Mouse (Mus musculus) liver, embryonic 11.5 days (tissue): ENCODE measurements around the gene Rrbp1. TPM values are rescaled to one million over a fixed set of nuclear protein-coding genes. Genes with fewer than 3 reads are reported as not detected.

Experiments used
- ATAC-seq: fragments of 200-750 bp; cut with Nextera tagmentation; replicated peaks from 2 replicates; pipeline ENCODE4 v1.8.0; 2017; ENCODE audit warnings: moderate number of reproducible peaks, mild to moderate bottlenecking, moderate TSS enrichment, moderate library complexity; ENCODE audit not compliant: low FRiP score
- DNase-seq: peaks from one replicate; pipeline ENCODE4 v3.0.0-alpha.2; 2017; ENCODE audit warnings: low spot score
- H3K27ac ChIP-seq: fragments of 300-500 bp; sonication (generic); 2 replicates; pipeline ENCODE4 v1.5.1; 2014; ENCODE audit warnings: mild to moderate bottlenecking, low read depth, low read length, control low read depth
- H3K27me3 ChIP-seq: fragments of 300-500 bp; sonication (generic); replicated peaks from 2 replicates; pipeline ENCODE4 v1.6.1; 2014; ENCODE audit warnings: low read length, mixed read lengths; ENCODE audit not compliant: control insufficient read depth, insufficient read depth
- H3K36me3 ChIP-seq: fragments of 300-500 bp; sonication (generic); 2 replicates; pipeline ENCODE4 v1.6.1; 2014; ENCODE audit warnings: mild to moderate bottlenecking, low read length, moderate library complexity, mixed read lengths; ENCODE audit not compliant: control insufficient read depth, insufficient read depth
- H3K4me1 ChIP-seq: fragments of 300-500 bp; sonication (generic); replicated peaks from 2 replicates; pipeline ENCODE4 v1.6.1; 2014; ENCODE audit warnings: low read length, mixed read lengths; ENCODE audit not compliant: control insufficient read depth, insufficient read depth
- H3K4me2 ChIP-seq: fragments of 300-500 bp; sonication (generic); 2 replicates; pipeline ENCODE4 v1.6.1; 2014; ENCODE audit warnings: mild to moderate bottlenecking, control low read depth, moderate library complexity
- H3K4me3 ChIP-seq: fragments of 300-500 bp; sonication (generic); 2 replicates; pipeline ENCODE4 v1.5.1; 2014; ENCODE audit warnings: low read depth, low read length, control low read depth
- H3K9ac ChIP-seq: fragments of 300-500 bp; sonication (generic); 2 replicates; pipeline ENCODE4 v1.6.1; 2014; ENCODE audit warnings: low read depth, low read length, control low read depth
- H3K9me3 ChIP-seq: fragments of 300-500 bp; sonication (generic); 2 replicates; pipeline ENCODE4 v1.6.1; 2016; ENCODE audit warnings: low read length, inconsistent platforms, mixed read lengths; ENCODE audit not compliant: control insufficient read depth
- WGBS: fragments of 180-500 bp; shearing (Covaris S2); extraction: QIAGEN DNeasy Blood & Tissue Kit; methylation state at CpG from one replicate; pipeline ENCODE4 v1.1.7; 2014; 5-methylcytosine and 5-hydroxymethylcytosine counted together
- polyA plus RNA-seq: library from polyadenylated mRNA; unstranded; fragments of >200 nt; fragmentation: Nextera tagmentation; extraction: Ambion mirVana; gene quantifications from 2 replicates; pipeline ENCODE4 v1.2.1, GENCODE M21; 2014

Gene Rrbp1
- polyA plus RNA-seq, 1 experiment from 2014 or later = 89.6 TPM

DNA sequence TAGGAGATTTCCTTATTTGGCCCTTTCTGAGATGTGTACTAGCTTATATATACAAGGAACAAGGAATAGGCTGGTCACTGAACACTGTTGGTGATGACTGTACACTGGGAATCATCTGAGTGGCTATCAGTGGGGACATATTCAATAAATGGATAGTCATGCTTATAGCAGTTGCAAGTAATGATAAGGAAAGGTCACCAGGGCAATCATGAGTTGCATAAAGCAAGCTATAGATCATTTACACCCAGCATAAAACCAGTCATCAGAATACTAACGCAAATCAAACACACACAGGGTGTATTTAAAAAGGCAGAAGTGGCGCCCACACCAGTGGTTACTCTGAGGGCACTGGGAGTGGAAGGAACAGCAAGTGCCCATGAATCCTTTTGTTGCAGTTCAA is 98.9 kb downstream of the Rrbp1 start:
- Histone ChIP-seq H3K4me2 (no peak overlapping the region), H3K9ac (no peak overlapping the region), H3K4me1 (peaks cover 4% of the 10 kb centered on the region), H3K4me3 (no peak overlapping the region), H3K36me3 (no peaks in the 10 kb centered on the region), H3K27ac (no peak overlapping the region), H3K27me3 (no peaks in the 10 kb centered on the region), H3K9me3 (no peaks in the 10 kb centered on the region)
- DNase-seq (no peak), ATAC-seq (no peak)
- 87% methylated on average over 2 of the region's 2 CpGs for WGBS

DNA sequence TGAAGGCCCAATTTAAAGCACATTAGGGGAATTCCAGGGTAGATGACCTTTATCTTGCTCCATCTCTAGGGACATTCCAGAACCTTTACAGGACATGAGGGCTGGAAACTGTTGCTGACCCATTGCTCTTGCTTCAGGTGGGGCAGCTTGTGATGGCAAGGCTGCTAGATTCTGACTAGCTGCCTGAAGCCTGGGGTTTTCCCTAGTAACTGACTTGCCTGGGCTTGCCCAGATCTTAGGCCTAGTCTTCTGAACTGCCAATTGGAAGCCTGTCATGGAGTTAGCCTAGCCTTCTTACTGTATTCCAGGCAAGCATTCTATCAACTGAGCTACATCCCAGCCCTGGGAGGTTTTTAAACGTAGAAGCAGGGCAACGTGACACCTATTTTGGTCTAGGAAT is 101.8 kb downstream of the Rrbp1 start:
- ATAC-seq (no peak), DNase-seq (no peak)
- H3K9ac ChIP-seq = no peak overlapping the region
- 78% methylated on average over 2 of the region's 2 CpGs for whole genome bisulfite sequencing
- H3K4me1 ChIP-seq = no peaks in the 10 kb centered on the region; the same call in none of the 2 replicates
- H3K27me3 ChIP-seq = no peaks in the 10 kb centered on the region
- H3K4me3 ChIP-seq = no peak overlapping the region
- no peak overlapping the region for H3K27ac ChIP-seq
- H3K4me2 ChIP-seq = no peak overlapping the region
- no peaks in the 10 kb centered on the region for H3K36me3 ChIP-seq
- H3K9me3 ChIP-seq = no peaks in the 10 kb centered on the region

DNA sequence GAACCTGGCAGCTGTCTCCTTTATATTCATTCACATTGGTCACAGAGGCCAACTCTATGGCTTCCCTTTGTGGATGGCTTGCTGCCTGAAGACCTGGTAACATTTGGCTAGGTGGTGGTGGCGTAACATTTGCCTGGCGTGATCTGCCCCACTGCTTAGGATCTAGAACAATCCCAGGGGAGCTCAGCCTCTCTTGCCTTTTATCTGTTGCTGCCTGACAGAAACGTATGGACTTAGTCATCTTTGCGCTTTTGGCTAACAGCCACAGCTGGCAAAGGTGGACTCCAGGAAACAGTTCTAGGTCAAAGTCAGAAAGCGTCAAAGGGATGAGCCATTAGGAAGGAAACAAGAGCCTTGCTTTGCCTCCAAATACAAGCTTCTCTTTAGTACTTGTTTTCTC is 106.2 kb downstream of the Rrbp1 start:
- no peak for ATAC-seq

DNA sequence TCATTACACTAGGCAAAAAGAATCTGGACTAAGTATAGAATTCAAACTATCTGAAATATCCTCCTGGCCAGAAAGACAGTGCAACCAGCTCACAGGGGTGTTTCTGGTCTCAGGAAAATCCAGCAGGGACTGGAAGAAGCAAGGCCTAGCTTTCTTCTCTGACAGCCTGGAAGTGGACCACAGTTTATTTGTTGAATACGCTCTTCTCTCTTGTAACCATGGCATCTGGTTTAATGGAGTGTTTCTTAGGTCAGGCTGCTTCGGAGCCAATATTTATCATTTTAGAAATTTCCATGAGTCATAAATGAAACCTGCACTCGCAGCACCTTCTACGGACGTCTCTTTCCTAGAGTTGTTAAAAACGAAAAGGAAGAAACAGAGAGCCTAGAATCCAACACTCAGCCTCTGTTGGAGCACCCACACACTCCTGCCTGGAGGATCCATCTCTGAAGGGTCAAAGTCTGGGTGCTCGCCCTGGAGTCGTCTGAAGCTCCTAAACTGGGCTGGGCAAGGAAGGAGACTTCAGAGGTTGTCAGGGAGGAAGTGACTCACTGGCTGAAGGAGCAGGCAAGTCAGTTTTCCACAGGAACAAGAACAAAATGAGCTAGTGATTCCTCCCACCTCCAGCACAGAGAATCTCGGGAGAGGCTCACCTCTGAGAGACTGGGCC is 107.6 kb downstream of the Rrbp1 start:
- H3K27ac ChIP-seq = no peak overlapping the region
- WGBS = 68% methylated on average over 9 of the region's 9 CpGs
- DNase-seq = no peak

More for the DNA sequence above, 106.2 kb downstream of the Rrbp1 start:
- no peaks in the 10 kb centered on the region for H3K9me3 ChIP-seq
- no peak overlapping the region for H3K9ac ChIP-seq
- H3K4me2 ChIP-seq = no peak overlapping the region
- 73% methylated on average over 5 of the region's 5 CpGs for WGBS
- DNase-seq = no peak
- no peak overlapping the region for H3K27ac ChIP-seq
- H3K4me1 ChIP-seq = no peaks in the 10 kb centered on the region
- no peak overlapping the region for H3K4me3 ChIP-seq
- H3K27me3 ChIP-seq = no peaks in the 10 kb centered on the region
- H3K36me3 ChIP-seq = no peaks in the 10 kb centered on the region

DNA sequence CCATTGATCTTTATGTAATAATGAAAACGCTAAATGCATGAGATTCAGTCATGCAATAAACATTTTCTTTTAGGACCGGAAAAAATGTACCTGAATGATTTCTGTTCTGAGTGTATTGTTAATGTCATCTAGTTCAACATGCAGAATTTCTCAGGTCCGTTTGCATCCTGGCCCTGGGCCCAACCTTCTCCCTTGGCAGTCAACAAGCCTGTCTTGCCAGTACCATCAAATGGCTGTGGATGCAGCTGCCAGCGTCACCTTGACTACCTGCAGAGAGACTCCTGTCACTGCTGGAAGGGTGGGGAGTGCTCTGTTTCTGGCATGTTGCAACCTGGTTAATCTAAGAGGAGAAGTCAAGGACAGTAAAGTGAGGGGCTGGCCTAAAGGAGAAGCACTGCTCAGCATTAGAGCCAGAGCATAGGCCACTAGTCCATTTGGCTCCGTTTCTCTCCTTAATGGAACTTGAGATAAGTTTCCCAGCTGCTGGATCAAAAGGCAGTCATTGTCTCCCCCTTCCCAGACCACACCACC is 110.2 kb downstream of the Rrbp1 start:
- DNase-seq = no peak
- H3K9me3 ChIP-seq = no peaks in the 10 kb centered on the region
- H3K27ac ChIP-seq = no peak overlapping the region
- WGBS = 78% methylated on average over 5 of the region's 5 CpGs
- no peak overlapping the region for H3K4me2 ChIP-seq
- no peak overlapping the region for H3K9ac ChIP-seq
- H3K4me3 ChIP-seq = no peak overlapping the region
- no peaks in the 10 kb centered on the region for H3K27me3 ChIP-seq
- ATAC-seq = no peak
- H3K4me1 ChIP-seq = 0 out of 2 replicates have a peak, but pooled peaks cover 4% of the 10 kb centered on the region
- H3K36me3 ChIP-seq = no peaks in the 10 kb centered on the region

More for the DNA sequence above, 107.6 kb downstream of the Rrbp1 start:
- ATAC-seq = no peak
- Histone ChIP-seq H3K4me2 (no peak overlapping the region), H3K9ac (no peak overlapping the region), H3K36me3 (no peaks in the 10 kb centered on the region), H3K4me1 (0 out of 2 replicates have a peak, but pooled peaks cover 4% of the 10 kb centered on the region), H3K4me3 (no peak overlapping the region), H3K9me3 (no peaks in the 10 kb centered on the region), H3K27me3 (no peaks in the 10 kb centered on the region)

DNA sequence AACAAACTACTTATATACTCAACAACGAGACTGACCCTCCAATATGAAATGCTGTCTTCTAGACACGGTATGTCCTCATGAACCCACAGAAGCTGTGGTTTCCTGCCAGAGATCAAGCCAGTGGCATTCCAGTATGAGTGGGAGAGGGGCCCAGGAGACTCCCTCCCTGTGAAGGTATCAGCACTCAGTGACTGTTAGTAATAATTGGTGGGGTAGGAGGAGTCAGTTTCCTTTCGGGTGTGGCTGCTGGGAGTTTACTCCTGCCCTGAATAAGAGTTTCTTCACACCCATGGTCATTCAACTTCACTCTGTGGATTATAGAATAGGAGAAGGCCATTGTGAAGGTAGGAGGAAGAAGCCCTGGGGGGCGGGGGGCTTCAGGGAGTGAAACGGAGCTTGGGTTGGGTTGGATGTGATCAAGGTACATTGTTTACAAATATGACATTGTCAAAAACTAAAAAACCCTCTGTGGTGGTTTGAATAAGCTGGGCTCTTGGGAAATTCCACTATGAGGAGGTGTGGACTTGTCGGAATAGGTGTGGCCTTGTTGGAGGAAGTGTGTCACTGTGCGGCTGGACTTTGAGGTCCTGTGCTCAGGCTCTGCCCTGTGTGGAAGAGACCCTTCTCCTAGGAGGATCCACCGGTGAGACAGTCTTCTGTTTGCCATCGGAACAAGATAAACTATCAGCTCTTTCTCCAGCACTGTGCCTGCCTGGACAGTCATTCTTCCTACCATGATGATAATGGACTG is 111.4 kb downstream of the Rrbp1 start:
- Histone ChIP-seq H3K9me3 (no peaks in the 10 kb centered on the region), H3K4me1 (0 out of 2 replicates have a peak, but pooled peaks cover 4% of the 10 kb centered on the region), H3K9ac (no peak overlapping the region), H3K4me2 (no peak overlapping the region), H3K27ac (no peak overlapping the region), H3K4me3 (no peak overlapping the region), H3K36me3 (no peaks in the 10 kb centered on the region), H3K27me3 (no peaks in the 10 kb centered on the region)
- DNase-seq (no peak), ATAC-seq (peak; percentile 47)
- 69% methylated on average over 9 of the region's 9 CpGs for WGBS

Other genes starting within 250 kb of the Rrbp1 start
- gene Bfsp1, start 148.1 kb downstream of the Rrbp1 start, polyA plus RNA-seq = 0.45 and 0.96 TPM in 2 replicates
- gene Dstn, start 95.9 kb downstream of the Rrbp1 start, polyA plus RNA-seq = 241 and 242 TPM in 2 replicates
- not detected in 2 replicates for gene Banf2, start 21.8 kb upstream of the Rrbp1 start, polyA plus RNA-seq